Mouse (Mus musculus): ENCODE data around the gene Gins1. TPM values are rescaled to one million over a fixed set of nuclear protein-coding genes. Genes with fewer than 3 reads are reported as not detected.

Gene Gins1
- polyA plus RNA-seq, 1 experiment, result 7.5 TPM

DNA sequence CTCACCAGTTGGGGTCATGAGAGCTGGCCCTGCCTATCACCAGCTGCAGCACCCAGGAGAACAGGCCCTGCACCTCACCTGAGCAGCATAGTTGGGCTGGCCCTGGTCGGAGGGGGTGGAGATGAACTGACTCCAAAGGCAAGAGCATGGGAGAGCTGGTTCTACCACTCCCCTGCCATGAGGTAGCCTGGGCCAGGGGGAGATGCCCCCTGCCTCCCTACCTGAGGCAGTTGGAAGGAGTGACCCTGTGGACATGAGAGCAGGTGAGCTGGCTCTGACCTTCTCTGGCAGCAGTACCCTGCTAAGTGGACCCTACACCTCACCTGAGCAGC is 20.5 kb upstream of the Gins1 start:
- Histone ChIP-seq H3K4me2 (ENCODE audit: low read depth) (no peak overlapping the region), H3ac (ENCODE audit: control insufficient read depth, insufficient read length) (no peak overlapping the region), H3K27me3 (ENCODE audit: control insufficient read depth, insufficient read depth, insufficient read length) (no peaks in the 10 kb centered on the region), H3K36me3 (ENCODE audit: control insufficient read depth, insufficient read depth) (no peaks in the 10 kb centered on the region), H3K79me2 (ENCODE audit: control insufficient read depth, insufficient read depth) (peaks cover 3% of the 10 kb centered on the region), H3K4me3 (no peak overlapping the region)
- TF ChIP-seq MAX (IDR thresholded peaks at IDR 0.05; ENCODE audit: low read depth) (no peak), MYOG (IDR thresholded peaks at IDR 0.05; ENCODE audit: control insufficient read depth in 1 of 3, insufficient read depth in 1 of 3, insufficient read length in 2 of 3, low read depth in 2 of 3) (no peak), E2F4 (IDR thresholded peaks at IDR 0.05; ENCODE audit: insufficient read depth) (no peak), USF1 (IDR thresholded peaks at IDR 0.05; ENCODE audit: low read depth) (no peak), MYOD1 (IDR thresholded peaks at IDR 0.05; ENCODE audit: control insufficient read depth in 1 of 3, insufficient read length in 2 of 3, low read depth in 2 of 3) (no peak), TCF3 (IDR thresholded peaks at IDR 0.05; ENCODE audit: insufficient read length, low read depth) (no peak), POLR2AphosphoS2 (IDR thresholded peaks at IDR 0.05; ENCODE audit: insufficient read length, low read depth) (no peak), REST (IDR thresholded peaks at IDR 0.05; ENCODE audit: insufficient read depth, insufficient read length) (no peak), POLR2A (IDR thresholded peaks at IDR 0.05; ENCODE audit: insufficient read length, low read depth) (no peak)

DNA sequence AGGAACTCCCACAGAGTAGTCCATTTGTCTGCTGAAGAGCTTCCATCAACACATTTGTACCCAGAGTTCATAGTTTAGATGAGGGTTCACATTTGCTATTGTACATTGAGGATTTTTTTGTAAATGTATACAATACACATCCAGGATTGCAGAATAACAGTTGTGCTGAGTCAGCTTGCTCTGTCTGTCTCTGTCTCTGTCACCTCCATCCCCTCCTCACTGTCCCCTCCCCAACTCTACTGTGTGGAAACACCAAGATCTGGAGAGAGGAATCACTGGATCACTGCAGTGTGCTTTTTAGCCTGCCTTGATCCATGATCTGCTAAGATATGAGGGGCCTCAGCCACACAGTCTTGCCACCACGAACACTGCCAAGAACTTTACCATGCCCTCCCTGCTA is 19.4 kb upstream of the Gins1 start:
- Histone ChIP-seq H3K27me3 (ENCODE audit: control insufficient read depth, insufficient read depth, insufficient read length) (no peaks in the 10 kb centered on the region), H3K79me2 (ENCODE audit: control insufficient read depth, insufficient read depth) (peaks cover 3% of the 10 kb centered on the region), H3K4me3 (no peak overlapping the region), H3K4me2 (ENCODE audit: low read depth) (no peak overlapping the region), H3K36me3 (ENCODE audit: control insufficient read depth, insufficient read depth) (no peaks in the 10 kb centered on the region), H3ac (ENCODE audit: control insufficient read depth, insufficient read length) (no peak overlapping the region)
- TF ChIP-seq TCF3 (IDR thresholded peaks at IDR 0.05; ENCODE audit: insufficient read length, low read depth) (no peak), E2F4 (IDR thresholded peaks at IDR 0.05; ENCODE audit: insufficient read depth) (no peak), MYOG (IDR thresholded peaks at IDR 0.05; ENCODE audit: control insufficient read depth in 1 of 3, insufficient read depth in 1 of 3, insufficient read length in 2 of 3, low read depth in 2 of 3) (no peak), CEBPB (IDR thresholded peaks at IDR 0.05; ENCODE audit: insufficient read depth, poor library complexity, severe bottlenecking) (no peak), MAX (IDR thresholded peaks at IDR 0.05; ENCODE audit: low read depth) (no peak), MYOD1 (IDR thresholded peaks at IDR 0.05; ENCODE audit: control insufficient read depth in 1 of 3, insufficient read length in 2 of 3, low read depth in 2 of 3) (no peak), SRF (IDR thresholded peaks at IDR 0.05; ENCODE audit: control insufficient read depth, insufficient read length, low read depth) (no peak), REST (IDR thresholded peaks at IDR 0.05; ENCODE audit: insufficient read depth, insufficient read length) (no peak), POLR2AphosphoS2 (IDR thresholded peaks at IDR 0.05; ENCODE audit: insufficient read length, low read depth) (no peak), TCF12 (IDR thresholded peaks at IDR 0.05; ENCODE audit: insufficient read depth, poor library complexity, severe bottlenecking) (no peak), USF1 (IDR thresholded peaks at IDR 0.05; ENCODE audit: low read depth) (no peak), POLR2A (IDR thresholded peaks at IDR 0.05; ENCODE audit: insufficient read length, low read depth) (no peak)

DNA sequence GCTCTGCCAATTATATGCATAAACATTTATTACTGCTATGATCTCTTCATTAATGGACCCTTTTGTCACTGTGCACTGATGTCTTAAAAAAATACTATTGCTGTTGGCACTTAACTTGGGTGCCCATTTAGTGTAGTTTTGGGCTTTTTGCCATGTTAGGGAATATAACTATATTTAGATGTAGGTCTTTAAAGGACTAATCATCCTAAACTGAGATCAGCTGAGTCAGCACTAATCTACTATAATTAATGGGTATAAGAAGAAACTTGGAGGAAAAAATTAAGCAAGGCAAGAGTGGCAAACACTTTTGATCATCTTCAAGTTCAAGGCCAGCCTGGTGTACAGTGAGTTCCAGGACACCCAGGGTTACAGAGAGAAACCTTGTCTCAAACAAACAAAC is 18.9 kb upstream of the Gins1 start:
- Histone ChIP-seq H3K4me2 (ENCODE audit: low read depth) (no peak overlapping the region), H3K4me3 (no peak overlapping the region), H3K36me3 (ENCODE audit: control insufficient read depth, insufficient read depth) (no peaks in the 10 kb centered on the region), H3K79me2 (ENCODE audit: control insufficient read depth, insufficient read depth) (peaks cover 3% of the 10 kb centered on the region), H3K27me3 (ENCODE audit: control insufficient read depth, insufficient read depth, insufficient read length) (no peaks in the 10 kb centered on the region), H3ac (ENCODE audit: control insufficient read depth, insufficient read length) (no peak overlapping the region)
- TF ChIP-seq TCF3 (IDR thresholded peaks at IDR 0.05; ENCODE audit: insufficient read length, low read depth), result no peak
- TF ChIP-seq POLR2AphosphoS2 (IDR thresholded peaks at IDR 0.05; ENCODE audit: insufficient read length, low read depth), result no peak
- TF ChIP-seq SRF (IDR thresholded peaks at IDR 0.05; ENCODE audit: control insufficient read depth, insufficient read length, low read depth), result no peak
- TF ChIP-seq CEBPB (IDR thresholded peaks at IDR 0.05; ENCODE audit: insufficient read depth, poor library complexity, severe bottlenecking), result no peak
- no peak for TF ChIP-seq E2F4 (IDR thresholded peaks at IDR 0.05; ENCODE audit: insufficient read depth)
- no peak for TF ChIP-seq POLR2A (IDR thresholded peaks at IDR 0.05; ENCODE audit: insufficient read length, low read depth)
- TF ChIP-seq TCF12 (IDR thresholded peaks at IDR 0.05; ENCODE audit: insufficient read depth, poor library complexity, severe bottlenecking), result no peak
- TF ChIP-seq MAX (IDR thresholded peaks at IDR 0.05; ENCODE audit: low read depth), result no peak
- TF ChIP-seq MYOG (IDR thresholded peaks at IDR 0.05; ENCODE audit: control insufficient read depth in 1 of 3, insufficient read depth in 1 of 3, insufficient read length in 2 of 3, low read depth in 2 of 3), result no peak

DNA sequence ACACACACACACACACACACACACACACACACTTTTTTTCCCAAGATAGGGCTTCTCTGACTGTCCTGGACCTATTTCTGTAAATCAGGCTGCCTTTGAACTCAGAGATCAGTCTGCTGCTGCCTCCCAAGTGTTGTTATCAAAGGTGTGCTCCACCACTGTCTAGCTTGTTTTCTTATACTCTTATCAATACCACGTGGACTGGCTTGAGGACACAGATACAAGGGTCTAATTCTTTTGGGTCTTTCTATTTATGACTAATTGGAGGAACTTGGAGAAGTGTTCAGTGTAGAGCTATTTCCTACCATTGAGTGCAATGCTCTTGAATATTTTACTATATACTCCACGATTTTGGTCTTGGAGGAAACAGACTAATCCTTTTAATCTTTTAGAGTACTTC is 17.8 kb upstream of the Gins1 start:
- Histone ChIP-seq H3K4me2 (ENCODE audit: low read depth) (no peak overlapping the region), H3ac (ENCODE audit: control insufficient read depth, insufficient read length) (no peak overlapping the region), H3K27me3 (ENCODE audit: control insufficient read depth, insufficient read depth, insufficient read length) (no peaks in the 10 kb centered on the region), H3K4me3 (no peak overlapping the region), H3K36me3 (ENCODE audit: control insufficient read depth, insufficient read depth) (no peaks in the 10 kb centered on the region), H3K79me2 (ENCODE audit: control insufficient read depth, insufficient read depth) (peaks cover 2% of the 10 kb centered on the region)
- no peak for TF ChIP-seq MYOD1 (IDR thresholded peaks at IDR 0.05; ENCODE audit: control insufficient read depth in 1 of 3, insufficient read length in 2 of 3, low read depth in 2 of 3)
- no peak for TF ChIP-seq USF1 (IDR thresholded peaks at IDR 0.05; ENCODE audit: low read depth)
- TF ChIP-seq MAX (IDR thresholded peaks at IDR 0.05; ENCODE audit: low read depth), result no peak
- TF ChIP-seq POLR2AphosphoS2 (IDR thresholded peaks at IDR 0.05; ENCODE audit: insufficient read length, low read depth), result no peak
- TF ChIP-seq SRF (IDR thresholded peaks at IDR 0.05; ENCODE audit: control insufficient read depth, insufficient read length, low read depth), result no peak

DNA sequence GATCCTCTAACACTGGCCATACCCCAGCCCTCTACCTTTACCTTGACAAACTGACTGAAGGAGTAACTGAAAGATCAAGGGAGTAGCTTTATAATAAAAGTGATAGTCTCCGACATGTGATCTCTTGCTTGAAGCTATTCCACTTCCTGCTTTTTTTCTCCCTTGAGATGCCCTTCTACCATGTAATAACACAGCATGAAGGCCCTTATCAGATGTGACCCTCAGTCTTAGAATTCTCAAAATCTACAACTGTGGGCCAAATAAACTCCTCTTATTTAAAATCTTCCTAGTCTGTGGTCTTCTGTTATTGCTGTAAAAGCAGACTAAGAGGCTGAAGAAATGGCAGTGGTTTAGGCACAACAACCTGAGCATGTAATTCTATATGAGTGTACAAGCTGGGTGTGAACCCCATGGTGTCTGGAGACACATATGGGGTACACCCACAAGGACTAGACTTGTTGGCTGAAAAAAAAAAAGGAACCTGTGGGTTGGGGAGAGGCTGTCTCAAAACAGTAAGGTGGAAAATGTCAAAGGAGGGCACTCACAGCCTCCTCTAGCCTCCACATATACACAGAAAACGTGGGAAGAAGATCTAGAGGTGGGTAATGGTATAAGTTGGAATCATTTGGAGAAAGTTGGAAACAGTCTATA is 10.5 kb upstream of the Gins1 start:
- no peak overlapping the region for H3ac ChIP-seq (ENCODE audit: control insufficient read depth, insufficient read length)
- TF ChIP-seq MYOD1 (IDR thresholded peaks at IDR 0.05; ENCODE audit: control insufficient read depth in 1 of 3, insufficient read length in 2 of 3, low read depth in 2 of 3) (no peak), TCF3 (IDR thresholded peaks at IDR 0.05; ENCODE audit: insufficient read length, low read depth) (no peak), SRF (IDR thresholded peaks at IDR 0.05; ENCODE audit: control insufficient read depth, insufficient read length, low read depth) (no peak), CEBPB (IDR thresholded peaks at IDR 0.05; ENCODE audit: insufficient read depth, poor library complexity, severe bottlenecking) (no peak), POLR2AphosphoS2 (IDR thresholded peaks at IDR 0.05; ENCODE audit: insufficient read length, low read depth) (no peak), POLR2A (IDR thresholded peaks at IDR 0.05; ENCODE audit: insufficient read length, low read depth) (no peak), USF1 (IDR thresholded peaks at IDR 0.05; ENCODE audit: low read depth) (no peak), TCF12 (IDR thresholded peaks at IDR 0.05; ENCODE audit: insufficient read depth, poor library complexity, severe bottlenecking) (no peak), E2F4 (IDR thresholded peaks at IDR 0.05; ENCODE audit: insufficient read depth) (no peak), REST (IDR thresholded peaks at IDR 0.05; ENCODE audit: insufficient read depth, insufficient read length) (no peak)
- H3K79me2 ChIP-seq (ENCODE audit: control insufficient read depth, insufficient read depth), result peaks cover 4% of the 10 kb centered on the region
- peak overlapping the region; percentile 55 for H3K4me2 ChIP-seq (ENCODE audit: low read depth)
- H3K27me3 ChIP-seq (ENCODE audit: control insufficient read depth, insufficient read depth, insufficient read length), result no peaks in the 10 kb centered on the region
- H3K36me3 ChIP-seq (ENCODE audit: control insufficient read depth, insufficient read depth), result no peaks in the 10 kb centered on the region
- no peak overlapping the region for H3K4me3 ChIP-seq

Data from myocyte (in vitro differentiated cells).